Mouse (Mus musculus) T-helper 17 cell (primary cell): ENCODE measurements at regions not wholly inside any gene's neighbourhood (a gene's known extent, or its start where the extent isn't known, plus 50 kb on each side); places are given as distances from the start of the nearest gene placed in this dataset.

ENCODE experiments used
- in situ Hi-C, 2 experiments: fragments of 300-600 bp; cut with MboI, MseI; formaldehyde crosslinking; loops; 1 replicate in 1 of 2; 2 replicates in 1 of 2; pipeline ENCODE4 v1.15.1; 2025; ENCODE audit warnings: high pct_unique_total_duplicates in 2 of 2

- in situ Hi-C loops: no loop called here
Observed at GRCm38 (mm10) chr3:114463267-114463666, 432.9 kb downstream of the Col11a1 start.

- in situ Hi-C loops: no loop called here
Observed at GRCm38 (mm10) chr3:114463714-114464545, 433.6 kb downstream of the Col11a1 start.

- in situ Hi-C loops: no loop called here
Observed at GRCm38 (mm10) chr3:114464546-114464888, 434.2 kb downstream of the Col11a1 start.

GRCm38 (mm10) chr3:114483904-114484303 is 420.0 kb upstream of the Olfm3 start:
- in situ Hi-C loops: no loop called here

- in situ Hi-C loops: no loop called here
Observed at GRCm38 (mm10) chr3:114507690-114508332, 396.1 kb upstream of the Olfm3 start.

- in situ Hi-C loops: loop anchor here in 1 of 2 experiments (10.0 kb wide), 1 partner anchor 1510 kb away; no protein-coding TSS in a partner anchor
Observed at GRCm38 (mm10) chr3:114515233-114515632, 388.6 kb upstream of the Olfm3 start.

- in situ Hi-C loops: no loop called here
Observed at GRCm38 (mm10) chr3:114544353-114544752, 359.5 kb upstream of the Olfm3 start.

GRCm38 (mm10) chr3:114547218-114547617 is 356.7 kb upstream of the Olfm3 start:
- in situ Hi-C loops: no loop called here

- in situ Hi-C loops: loop anchor here in 1 of 2 experiments (25.0 kb wide), 1 partner anchor 566 kb away; no protein-coding TSS in a partner anchor
Observed at GRCm38 (mm10) chr3:114570978-114571377, 332.9 kb upstream of the Olfm3 start.
